Mouse (Mus musculus) spleen, adult 12 weeks (tissue): ENCODE results near the gene Gprc5d.

ENCODE experiments used
- DNase-seq: peaks from one replicate; pipeline ENCODE4 v3.0.0; 2022; ENCODE audit warnings: low spot score

Gene Gprc5d

DNA sequence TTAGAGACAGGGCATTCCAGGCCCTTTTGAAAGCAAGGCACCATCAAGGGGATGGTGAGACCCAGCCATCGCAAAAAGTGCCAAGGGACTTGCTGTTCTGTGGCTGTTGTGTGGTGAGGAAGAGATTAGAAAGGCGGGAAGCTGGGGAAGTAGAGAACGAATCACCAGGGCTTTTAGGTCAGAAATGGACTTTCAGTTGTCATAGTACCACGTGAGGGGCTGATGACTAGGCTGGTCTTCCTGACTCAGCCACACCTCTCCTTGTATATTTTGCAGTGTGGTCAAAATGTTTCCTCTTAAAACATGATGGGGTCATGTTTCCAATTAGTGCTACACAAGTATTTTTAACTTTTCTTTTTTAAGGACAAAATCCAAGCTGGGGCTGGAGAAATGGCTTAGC is 17.7 kb upstream of the Gprc5d start:
- DNase-seq, result no peak

DNA sequence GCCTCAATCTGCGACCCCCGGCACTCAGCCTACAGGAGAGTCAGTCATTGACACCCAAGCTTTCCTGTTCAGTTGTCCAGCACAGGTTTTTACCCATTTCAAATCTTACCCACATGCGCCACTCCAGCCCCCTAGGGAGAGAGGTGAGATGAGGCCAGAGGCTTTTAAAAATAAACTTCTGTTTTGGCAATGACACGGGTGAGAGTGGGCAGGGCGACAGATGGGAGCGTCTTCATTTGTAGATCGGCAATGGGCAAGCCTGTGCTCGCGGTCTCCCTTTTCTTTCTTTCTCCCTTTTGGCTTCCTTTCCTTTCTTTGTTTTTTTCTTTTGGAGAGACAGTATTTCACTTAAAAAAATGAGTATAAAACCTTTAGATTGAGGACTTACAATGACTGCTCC is 15.4 kb upstream of the Gprc5d start:
- no peak for DNase-seq

DNA sequence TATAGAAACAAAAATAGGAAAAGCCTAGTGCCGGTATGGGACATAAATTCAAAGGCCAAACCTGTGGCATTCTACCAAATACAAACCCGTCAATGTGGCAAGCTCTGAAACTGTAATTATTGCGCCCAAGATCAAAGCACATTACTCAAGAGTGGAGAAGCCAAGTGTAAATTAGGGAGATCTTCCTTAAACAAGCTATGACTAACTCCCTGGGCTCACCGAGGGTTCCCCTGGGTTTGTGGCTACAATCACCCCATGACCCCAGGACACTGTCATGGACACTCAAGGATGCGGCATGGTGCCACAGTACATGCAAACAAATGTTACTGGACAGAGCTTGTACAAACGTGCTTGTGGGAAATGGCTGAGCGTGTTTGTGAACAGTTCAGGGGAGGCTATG is 15.0 kb upstream of the Gprc5d start:
- DNase-seq, result no peak

DNA sequence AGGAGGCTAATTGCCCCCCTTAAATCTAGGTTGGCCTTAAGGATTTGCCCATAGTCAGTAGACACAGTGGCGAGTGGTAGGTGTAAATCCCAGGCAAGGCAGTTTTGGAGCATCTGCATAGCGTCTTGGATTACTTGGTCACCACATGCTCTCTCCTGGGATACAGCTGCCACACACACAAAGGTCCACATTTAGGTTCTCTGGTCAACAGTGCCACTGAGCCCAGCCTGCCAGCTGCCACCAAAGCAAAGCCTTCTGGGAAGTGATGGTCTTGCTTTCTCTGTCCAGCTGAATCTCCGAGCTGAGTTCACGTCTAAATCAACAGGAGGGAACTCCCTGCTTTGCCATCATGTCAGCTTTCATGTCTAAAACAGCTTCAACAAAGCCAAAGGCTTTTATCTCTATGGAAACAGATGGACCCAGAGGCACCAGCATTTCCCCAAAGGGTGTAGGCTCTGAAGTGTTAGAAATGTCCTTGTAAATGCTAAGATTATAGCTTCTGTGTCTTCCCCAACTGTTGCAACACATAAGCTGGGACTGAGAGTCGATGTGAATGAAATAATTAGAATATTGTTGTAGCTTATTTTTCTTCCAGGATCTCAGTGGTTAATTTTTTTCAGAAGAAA is 6.8 kb upstream of the Gprc5d start:
- no peak for DNase-seq

DNA sequence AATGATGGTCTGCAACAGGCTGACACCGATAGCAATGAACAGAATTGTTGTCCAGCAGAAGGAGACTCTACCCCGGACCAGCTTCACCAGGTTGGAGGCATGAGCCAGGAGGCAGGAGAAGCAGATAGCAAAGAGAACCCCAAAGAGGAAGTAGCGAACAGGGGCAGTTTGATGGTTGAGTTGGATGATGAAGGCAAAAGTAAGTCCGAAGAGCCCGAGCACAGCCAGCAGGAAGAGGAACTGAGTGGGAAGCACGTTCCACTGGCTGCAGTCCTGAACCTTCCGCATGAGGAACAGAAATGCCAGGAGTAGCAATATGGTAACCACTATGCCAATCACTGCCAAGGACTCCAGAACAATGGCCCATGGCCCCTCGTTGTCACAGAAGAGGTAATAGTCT is 1.6 kb downstream of the Gprc5d start:
- no peak for DNase-seq

DNA sequence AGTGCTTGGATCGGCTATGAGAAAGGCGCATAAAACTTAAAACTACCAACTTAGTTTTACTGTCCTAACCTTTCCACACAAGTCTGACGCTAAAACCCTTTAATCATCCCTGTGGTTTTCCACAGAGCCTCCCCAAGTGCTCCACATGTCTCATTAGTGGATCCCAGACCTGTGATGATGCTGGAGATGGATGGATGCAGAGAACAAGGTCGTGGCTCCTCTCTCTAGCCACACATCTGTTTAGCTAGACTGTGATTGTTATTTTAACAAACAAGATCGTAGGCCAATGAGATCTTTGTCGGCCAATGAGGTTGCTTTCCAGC is 5.0 kb downstream of the Gprc5d start:
- DNase-seq, result no peak

DNA sequence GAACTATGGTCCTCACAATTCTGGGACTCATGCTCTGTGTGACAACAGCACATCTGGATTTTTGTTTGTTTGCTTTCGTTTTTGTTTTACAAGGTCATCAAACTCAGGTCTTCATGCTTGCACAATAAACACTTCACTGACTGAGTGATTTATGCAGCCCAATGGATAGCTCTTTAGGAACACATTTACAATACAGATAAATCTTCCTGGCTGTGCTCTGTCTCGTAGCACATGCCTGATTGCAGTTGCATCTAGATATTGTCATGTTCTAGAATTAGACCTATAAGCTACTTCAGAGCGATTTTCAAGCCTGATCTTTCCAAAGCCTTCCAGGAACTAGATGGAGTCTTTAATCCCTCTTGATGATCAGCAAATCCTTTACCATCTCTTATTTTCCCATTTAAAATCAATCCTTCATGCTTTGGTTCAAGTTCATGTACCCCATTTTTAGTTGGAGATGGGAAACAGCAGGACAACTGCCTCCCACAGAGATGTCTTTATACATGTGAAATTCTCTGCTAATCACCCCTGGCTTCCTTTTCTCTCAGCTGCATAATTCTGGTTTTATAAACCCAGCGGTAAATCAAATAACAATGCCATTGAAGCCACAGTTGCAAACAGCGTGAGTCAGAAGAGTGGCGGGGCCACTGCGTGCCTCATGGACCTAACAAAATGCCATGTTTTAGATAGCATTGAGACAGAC is 5.5 kb downstream of the Gprc5d start:
- no peak for DNase-seq

DNA sequence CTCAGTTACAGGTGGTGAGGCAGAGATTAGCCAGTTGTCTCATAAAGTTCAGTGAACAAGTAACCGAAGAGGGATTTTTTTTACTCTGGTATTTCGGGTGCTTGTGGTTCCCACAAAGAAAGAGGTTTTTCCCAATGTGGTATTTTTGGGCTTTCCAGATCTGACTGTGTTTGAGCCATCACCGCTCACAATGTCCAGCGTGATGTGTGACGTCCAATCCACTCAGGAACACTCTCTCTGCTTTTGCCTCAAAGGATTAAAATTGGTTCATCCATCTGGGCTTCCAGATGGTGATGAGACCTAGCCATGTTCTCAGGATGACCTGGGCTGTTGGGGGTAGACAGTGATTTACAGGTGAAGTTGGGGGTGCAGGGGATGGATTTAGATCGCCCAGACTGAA is 11.1 kb downstream of the Gprc5d start:
- no peak for DNase-seq

DNA sequence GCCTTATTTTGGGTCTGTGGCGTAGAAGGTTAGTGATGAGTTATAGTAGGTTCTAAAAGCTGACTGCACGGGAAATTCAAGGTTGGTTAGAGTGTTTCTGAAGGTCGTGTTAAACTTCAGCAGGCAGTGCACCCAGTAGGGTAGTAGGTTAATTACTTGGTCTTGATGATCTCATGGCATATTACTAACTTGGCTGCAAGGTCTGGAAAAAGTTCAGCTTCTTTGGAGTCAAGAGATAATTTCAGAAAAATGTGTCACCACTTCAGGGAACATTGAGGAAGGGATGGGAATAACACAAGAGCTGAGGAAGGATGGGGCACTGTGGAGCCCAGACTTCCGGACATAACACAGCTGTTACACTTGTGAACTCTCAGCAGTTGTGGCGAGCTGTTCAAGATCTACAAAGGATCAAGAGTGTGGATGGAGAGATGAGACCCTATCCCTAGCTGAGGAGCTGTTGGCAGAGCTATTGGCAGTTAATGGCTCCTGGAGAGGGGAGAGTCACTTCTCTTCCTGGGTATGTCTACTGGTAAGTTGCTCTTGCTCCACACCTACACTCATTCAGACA is 15.3 kb downstream of the Gprc5d start:
- DNase-seq, result no peak

DNA sequence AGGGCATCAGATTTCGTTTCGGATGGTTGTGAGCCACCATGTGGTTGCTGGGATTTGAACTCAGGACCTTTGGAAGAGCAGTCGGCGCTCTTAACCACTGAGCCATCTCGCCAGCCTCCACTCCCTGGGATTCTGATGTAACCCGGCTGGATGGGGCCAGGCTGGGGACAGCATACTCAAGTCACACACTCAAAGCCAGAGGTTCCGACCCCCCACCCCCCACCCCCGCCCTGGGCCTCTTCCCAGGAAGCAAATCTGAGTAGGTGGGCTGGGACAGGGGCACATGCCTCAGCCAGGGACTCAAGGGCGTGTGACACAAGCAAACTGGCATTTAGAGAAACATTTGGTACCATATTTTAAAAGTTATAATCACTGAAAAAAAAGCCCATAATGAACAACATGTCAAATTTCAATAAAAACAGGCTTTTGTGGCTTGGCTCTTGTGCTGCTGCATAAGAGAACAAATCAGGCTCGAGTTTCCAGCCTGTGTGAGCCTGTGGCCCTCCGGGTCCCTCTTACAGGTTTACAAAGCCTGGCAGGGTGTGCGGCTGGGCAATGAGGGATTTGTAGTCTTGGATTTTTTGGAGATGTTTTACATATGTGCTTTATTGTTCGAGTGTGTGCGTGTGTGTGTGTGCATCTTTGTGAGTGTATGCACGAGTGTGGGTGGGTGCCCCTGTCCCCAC is 17.2 kb downstream of the Gprc5d start:
- no peak for DNase-seq

DNA sequence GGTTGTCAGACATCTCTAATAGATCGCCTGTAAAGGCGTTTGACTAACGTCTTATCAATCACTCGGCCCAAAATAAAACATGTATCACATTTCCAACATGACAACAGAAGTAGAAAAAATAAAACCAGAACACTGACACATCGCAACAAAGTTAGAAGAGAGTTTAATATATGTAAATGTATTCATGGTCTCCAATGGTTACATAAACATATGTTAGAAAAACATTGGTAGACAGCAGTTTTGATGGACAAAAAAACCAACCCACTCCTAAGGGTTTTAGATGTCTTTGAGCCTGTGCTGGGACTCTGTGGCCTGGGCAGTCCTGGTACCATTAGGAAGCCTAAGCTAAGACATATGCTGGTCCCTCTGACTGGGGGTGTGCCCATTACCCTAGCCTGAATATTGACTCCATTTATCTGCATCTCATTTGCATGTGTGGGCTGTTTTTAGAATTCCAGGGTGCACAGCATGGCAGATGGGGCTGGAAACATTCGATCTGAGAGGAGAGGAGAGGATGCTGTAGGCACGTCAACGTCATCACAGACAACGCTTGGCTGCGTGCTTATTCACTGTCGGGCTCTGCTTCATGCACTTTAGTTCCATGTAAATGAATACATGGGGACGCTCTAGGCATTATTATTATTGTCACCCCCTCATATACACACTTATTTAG is 25.1 kb downstream of the Gprc5d start:
- DNase-seq, result no peak

DNA sequence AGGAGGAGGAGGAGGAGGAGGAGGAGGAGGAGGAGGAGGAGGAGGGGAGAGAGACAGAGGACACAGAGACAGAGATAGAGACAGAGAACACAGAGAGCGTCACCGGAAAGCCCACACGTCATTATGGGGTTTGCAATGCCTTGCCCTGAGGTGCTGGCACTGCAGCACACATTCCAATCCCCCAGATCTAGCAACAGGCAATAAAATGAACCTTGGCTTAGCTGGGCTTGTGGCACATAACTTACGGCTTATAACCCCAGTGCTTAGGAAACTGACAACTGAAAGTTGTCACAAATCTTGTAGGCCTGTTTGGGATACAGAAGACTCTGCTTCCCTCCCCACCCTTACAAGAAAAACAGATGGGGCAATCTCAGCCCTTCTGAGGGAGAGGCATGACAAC is 27.4 kb downstream of the Gprc5d start:
- DNase-seq, result no peak

DNA sequence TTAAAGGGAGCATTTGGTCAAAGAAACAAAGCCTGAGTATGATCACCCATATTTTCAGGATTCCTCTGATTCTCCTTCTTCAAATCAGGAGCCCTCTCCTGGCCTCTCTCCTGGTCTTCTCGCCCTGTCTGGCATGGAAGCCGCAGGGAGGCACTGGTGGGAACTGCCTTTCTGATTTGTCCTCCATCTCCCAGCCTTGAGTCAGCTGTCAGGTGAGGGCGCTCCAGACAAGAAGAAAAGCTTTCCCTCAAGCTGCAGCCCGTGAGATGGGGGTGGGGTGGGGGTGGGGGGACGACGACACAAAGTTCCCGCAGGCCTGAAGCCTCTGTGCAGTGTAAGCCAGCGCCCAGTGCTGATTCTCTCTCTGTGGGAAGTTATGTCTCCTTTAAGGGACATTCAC is 28.3 kb downstream of the Gprc5d start:
- no peak for DNase-seq

DNA sequence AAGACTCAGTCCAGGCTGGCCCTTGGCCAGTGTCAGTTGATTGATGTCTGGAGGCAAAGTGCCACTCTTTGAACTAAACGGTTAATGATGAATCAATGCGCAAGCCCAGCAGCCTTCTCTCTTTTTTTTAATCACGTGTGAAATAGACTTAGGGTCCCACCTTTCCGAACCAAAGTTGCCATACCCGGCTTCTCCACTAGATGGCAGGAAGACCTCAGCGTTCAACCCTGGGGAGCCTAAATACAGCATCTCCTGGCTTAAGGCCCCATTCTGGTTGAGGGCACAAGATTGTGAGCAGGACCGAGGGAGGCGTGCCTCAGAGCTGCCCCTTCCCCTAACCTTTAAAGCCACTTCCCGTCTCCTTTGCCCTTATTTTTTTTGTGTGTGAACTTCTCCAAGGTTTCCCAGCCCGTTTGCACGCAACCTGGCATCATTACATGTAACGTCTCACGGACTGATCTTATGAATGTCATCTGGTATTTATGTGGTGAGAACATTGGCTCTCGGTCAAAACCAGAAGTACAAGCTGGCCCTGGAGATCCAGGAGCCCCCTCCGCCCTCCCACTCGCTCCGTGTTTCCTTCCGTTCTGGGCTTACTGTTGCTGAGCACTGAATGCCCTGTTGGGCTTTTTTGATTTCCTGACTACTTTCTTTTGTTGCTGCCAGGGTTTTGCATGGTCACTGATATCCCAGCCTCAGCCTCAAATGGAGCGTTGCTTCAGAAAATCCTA is 30.2 kb downstream of the Gprc5d start:
- peak; percentile 52 for DNase-seq

DNA sequence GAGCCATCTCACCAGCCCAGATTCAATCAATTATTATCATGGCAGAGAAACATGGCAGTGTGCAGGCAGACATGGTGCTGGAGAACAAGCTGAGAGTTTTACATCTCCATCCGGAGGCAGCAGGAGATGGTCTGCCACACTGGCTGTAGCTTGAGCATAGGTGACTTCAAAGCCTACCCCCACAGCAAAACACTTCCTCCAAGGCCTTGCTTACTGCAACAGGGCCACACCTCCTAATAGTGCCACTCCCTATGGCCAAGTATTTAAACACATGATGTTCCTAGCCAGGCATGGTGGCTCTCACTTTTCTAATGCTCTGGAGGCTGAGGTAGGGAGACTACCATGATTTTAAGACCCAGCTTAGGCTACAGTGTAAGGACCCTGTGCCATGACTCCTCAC is 32.4 kb downstream of the Gprc5d start:
- DNase-seq, result no peak

DNA sequence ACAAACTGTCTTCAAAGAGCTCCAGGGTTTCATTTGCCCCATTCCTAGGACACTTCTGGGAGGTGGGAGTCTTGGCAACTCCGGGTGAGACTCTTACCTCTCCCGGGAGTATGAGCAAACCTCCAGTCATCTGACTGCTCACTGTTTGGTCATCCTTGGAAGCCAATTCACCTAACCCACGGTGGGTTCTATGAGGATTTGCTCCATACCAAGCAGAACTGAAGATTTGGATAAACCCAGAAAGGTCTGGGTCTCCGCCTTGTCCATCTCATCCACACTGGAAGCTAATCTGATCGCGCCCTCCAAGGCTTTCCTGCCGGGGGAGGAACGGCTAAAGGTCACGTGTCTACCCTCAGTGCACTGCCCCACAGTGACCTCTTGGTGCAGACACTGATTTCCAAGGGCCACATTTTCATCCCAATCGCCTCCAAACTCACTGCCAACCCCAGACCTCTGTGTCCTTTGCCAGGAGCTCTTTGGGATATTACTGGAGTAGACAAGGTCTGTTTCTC is 34.0 kb downstream of the Gprc5d start:
- no peak for DNase-seq

DNA sequence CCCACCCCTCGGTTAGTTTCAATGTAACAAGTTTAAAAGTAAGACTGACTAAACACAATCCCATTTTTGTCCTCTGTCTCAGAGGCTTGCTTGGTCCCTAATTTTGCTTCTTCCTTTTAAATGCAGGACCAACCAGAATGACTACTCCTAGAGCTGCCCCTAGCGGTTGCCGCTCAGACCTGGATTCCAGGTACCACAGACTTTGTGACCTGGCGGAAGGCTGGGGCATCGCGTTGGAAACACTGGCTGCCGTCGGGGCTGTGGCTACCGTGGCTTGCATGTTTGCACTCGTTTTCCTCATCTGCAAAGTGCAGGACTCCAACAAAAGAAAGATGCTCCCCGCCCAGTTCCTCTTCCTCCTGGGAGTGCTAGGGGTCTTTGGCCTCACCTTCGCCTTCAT is 39.7 kb downstream of the Gprc5d start:
- DNase-seq, result no peak

DNA sequence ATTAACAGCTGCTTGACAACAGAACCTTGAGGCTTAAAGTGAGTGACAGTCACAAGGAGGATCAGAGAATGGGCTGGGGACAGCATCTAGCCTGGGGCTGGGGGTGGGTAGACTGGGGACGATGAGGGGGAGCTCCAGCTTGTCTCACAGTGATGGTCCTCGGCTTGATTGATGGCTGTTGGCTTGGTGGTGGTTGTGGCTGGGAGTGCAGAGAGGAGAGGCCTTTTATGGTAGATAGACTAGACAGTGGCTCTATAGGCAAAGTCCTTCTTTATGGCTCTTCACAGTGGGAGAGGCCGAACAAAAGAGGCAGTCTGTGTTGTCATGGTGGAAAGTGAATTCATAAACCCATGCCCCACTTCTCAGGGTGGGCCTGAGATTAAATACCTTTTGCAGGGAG is 41.9 kb downstream of the Gprc5d start:
- DNase-seq, result no peak

DNA sequence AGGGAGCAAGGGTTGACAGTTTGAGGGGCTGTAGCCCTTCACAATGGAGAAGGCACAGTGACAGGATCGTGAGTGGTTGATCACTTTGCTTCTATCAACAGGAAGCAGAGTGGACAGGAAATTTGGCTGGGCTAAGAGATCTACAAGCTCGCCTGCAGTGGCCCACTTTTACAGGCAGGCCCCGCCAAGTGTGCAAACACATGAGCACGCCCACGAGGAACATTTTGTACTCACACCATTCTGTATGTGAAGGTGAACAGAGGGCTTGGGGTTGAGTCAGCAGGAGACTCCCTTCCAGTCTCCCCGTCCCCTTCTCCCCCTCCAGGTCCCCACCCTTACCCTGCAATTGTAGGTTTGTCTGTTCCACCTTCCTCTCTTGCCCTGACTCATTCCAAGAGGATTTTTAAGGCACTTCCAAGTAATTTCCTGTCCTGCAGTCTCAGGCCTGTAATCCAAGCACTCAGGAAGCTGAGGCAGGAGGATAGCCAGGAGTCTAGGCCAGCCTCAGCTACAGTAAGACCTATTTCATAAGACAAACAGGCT is 43.6 kb downstream of the Gprc5d start:
- DNase-seq, result no peak

DNA sequence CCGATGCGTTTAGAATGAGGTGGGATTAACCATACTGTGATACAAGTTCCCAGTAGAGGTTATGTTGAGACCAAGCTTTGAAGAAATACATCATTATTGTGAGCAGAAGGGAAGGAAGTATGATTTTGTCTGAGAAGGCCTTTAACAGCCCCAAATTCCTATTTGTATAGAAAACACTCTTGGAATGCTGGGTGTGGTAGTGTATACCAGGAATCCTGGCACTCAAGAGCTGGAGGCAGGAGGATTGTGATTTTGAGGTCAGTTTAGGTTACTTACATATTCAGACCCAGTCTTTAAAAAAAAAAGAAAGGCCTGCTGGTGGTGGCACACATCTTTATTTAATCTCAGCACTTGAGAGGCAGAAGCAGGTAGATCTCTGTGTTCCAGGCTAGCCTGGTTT is 47.7 kb downstream of the Gprc5d start:
- no peak for DNase-seq

DNA sequence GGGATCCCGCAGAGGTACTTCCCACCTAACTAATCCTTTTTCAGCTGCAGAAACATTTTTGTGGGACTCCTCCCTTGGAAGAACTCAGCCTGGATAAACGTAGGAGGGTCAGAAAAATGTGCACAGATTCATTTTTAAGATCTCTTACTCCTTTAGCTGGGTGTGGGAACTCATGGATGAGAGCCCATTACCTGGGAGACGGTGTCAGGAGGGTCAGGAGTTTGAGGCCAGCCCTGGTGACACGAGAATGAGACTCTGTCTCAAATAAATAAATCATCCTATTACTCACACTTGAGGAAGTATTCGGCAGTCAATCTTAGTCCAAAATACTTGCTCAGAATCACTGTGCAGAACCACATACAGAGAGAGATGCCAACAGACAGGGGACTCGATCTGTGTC is 48.2 kb downstream of the Gprc5d start:
- no peak for DNase-seq

DNA sequence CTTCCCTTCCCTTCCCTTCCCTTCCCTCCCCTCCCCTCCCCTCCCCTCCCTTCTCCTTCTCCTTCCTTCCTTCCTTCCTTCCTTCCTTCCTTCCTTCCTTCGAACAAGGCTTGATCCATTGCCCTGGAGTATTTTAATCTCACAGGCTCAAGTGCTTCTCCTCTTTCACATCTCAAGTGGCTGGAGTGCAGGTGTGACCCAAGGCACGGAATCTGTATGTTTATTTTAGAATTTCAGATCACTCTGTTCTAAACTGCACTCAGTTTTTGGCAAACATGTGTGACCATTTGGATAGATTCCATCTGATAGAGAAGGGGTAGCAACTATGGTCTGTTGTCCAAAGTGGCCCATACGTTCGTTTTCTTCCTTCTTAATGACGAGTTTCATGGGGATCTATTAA is 49.9 kb downstream of the Gprc5d start:
- DNase-seq, result no peak
